Mouse (Mus musculus) lung, adult 2 months (tissue): ENCODE data around the gene Hoxa10. TPM values are rescaled to one million over a fixed set of nuclear protein-coding genes. Genes with fewer than 3 reads are reported as not detected.
A peak's percentile ranks its signal among the peaks of the same experiment; 100 is the strongest.

Source experiments
- DNase-seq: peaks from one replicate; pipeline ENCODE4 v3.0.0; 2022
- H3K4me1 ChIP-seq: fragments of 200-500 bp; 2 replicates; pipeline ENCODE4 v1.6.1; 2011; ENCODE audit warnings: low read length; ENCODE audit not compliant: control insufficient read depth, insufficient read depth
- H3K4me3 ChIP-seq: fragments of 200-500 bp; replicated peaks from 2 replicates; pipeline ENCODE3; 2011; ENCODE audit warnings: low read depth, mild to moderate bottlenecking, control low read depth, low read length; ENCODE audit errors: extremely low read depth
- CTCF ChIP-seq: fragments of 200-500 bp; IDR thresholded peaks from 2 replicates; pipeline ENCODE4 v1.5.1; 2011; ENCODE audit warnings: mild to moderate bottlenecking, low read length, control low read depth; ENCODE audit not compliant: insufficient read depth
- POLR2A ChIP-seq: fragments of 200-500 bp; IDR thresholded peaks from 2 replicates; pipeline ENCODE4 v1.6.1; 2011; ENCODE audit warnings: low read depth, mild to moderate bottlenecking, control low read depth, low read length, borderline replicate concordance; ENCODE audit errors: extremely low read depth
- WGBS: fragments of 180-500 bp; shearing (Covaris S2); methylation state at CpG from one replicate; pipeline ENCODE4 v1.1.7; 2018; 5-methylcytosine and 5-hydroxymethylcytosine counted together
- polyA plus RNA-seq: library from polyadenylated mRNA; depleted of rRNA; stranded (reverse); fragments of >200 nt; gene quantifications from 2 replicates; pipeline ENCODE4 v1.2.3, GENCODE M21; 2012

Gene Hoxa10
- polyA plus RNA-seq, 1 experiment = not detected

DNA sequence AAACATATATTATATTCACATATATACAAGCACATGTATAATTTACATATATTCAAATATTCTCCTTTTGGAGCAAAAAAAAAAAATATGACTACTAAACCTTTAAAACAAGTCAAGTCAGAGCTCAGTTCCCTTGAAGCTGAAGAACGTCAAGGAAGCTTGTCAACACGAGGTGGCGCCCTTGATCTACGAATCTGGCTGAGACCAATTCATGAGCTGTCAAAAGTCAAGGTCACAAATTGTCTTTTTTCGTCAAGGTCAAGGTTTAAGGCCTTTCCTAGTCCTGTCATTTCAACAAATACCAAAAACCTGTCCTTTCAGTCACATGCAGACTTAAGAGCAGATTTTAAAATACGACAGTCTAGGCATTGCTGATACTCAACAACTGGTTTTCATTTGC lies 16.3 kb upstream of the Hoxa10 start:
- peak; percentile 79 for DNase-seq
- under 1% methylated on average over 6 of the region's 6 CpGs for WGBS
- TF ChIP-seq CTCF (peak; percentile 70), POLR2A (no peak)
- Histone ChIP-seq H3K4me1 (peaks cover 3% of the 10 kb centered on the region; the same call in 1 of the 2 replicates), H3K4me3 (no peak overlapping the region)

DNA sequence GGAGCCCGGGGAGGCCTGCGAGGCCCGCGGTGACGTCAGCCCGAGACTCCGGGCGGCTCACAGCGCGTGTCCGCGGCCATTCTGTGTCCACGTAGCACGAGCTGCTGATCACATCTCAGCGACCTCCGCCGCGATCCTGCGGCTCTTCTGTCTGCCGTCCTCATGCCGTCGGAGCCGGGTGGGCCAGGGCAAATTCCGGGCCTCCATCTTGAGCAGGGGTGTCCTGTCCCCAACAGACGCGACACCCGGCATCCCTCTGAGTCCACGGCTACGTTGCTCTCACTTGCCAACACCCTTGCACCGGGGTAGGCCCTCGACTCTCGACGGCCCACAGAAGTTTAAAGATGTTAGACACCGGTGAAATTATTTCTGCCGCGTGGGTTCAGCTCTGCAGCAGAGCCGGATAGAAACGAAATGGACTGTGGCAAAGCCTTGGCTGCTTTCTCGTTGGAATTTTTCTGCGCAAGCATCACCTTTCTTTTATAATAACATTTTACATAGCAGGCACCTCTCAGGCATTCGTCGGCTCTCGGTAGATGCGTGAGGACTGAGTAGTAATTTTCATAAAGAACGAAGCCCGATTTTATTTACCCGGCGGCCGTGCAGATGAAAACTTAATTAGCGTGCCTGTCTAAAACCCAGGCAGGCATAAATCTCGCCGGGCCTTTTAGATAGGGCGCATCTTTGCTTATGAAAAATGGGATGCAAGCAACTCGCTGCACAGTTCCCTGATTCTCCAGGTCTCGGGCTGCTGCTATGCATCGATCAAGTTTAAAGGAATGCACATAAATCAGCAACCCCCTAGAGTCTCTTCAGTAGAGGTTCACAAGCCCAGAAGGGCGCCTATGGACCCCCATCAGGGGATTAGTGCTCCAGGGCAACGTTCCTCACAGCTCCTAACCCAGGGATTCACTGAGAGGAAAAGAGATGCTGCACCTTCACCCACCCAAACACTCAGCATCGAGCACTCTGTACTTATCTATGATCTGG lies 13.2 kb upstream of the Hoxa10 start:
- Histone ChIP-seq H3K4me3 (no peak overlapping the region), H3K4me1 (no peaks in the 10 kb centered on the region)
- TF ChIP-seq CTCF (no peak), POLR2A (no peak)
- WGBS = 5% methylated on average over 59 of the region's 59 CpGs
- DNase-seq = no peak

DNA sequence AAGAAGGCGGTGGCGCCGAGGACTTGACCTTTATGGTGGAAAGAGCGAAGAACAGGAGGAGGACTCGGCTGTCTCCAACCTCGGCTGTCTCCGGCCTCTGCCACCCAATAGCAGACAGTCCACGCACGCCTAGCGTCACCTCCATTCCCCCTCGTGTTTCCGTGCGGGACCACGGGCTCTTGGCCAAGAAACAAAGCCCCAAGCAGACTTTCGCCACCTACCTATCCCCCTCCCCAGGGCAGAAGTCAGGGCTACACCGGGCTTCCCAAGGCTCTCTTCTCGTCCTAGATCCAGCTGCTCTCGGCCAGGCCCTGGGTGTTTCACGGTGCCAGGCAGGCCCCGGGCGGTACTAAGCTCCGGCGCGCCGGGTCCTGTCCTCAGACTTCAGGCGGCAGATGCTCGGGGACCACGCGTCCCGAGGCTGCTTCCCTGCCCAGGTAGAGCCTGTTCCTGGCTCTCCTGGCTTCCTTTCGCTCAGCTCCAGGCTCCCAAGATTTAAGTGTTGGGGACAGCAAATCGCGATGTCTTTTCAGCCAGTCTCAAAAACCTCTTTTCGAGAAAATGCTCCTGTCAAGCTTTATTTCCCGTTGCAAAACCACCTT lies 12.2 kb upstream of the Hoxa10 start:
- Histone ChIP-seq H3K4me3 (no peak overlapping the region), H3K4me1 (no peaks in the 10 kb centered on the region)
- TF ChIP-seq POLR2A (no peak), CTCF (no peak)
- no peak for DNase-seq
- WGBS = 5% methylated on average over 35 of the region's 35 CpGs

DNA sequence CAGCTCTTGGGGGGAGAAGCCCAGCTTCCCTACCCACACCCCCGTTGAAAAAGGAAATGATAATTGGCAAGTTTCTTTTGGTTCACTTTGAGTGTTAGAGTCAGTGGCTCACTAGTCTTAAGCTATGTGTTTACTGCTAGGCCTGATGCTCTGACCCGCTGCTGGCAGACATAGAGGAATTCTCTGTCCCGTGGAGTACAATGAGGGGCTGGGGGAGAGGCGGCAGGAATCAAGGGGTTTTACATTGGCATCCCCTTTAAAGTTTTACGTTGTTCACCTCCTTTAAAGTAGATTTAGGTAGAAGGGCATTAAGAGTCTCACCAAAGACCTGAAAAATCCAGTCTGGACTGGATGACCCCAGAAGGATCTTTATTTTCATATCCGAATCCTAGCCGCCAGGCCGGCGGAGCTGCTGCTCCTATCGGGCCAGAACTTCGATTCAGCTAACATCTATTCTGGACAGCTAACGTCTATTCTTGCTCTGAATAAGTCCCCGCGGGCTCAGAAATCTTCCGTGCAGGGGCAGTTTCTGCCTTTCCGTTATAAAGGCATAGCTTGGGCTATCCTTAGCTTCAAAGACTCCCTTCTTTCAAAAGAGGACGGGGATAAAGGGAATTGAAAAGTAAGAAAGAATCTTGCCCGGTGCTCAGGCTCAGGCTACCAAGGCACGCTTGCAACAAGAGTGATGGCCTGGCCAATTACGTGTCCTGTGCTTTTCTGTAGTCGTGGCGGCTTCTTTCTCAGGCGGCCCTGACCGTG lies 11.5 kb upstream of the Hoxa10 start:
- no peaks in the 10 kb centered on the region for H3K4me1 ChIP-seq
- 10% methylated on average over 24 of the region's 24 CpGs for WGBS
- H3K4me3 ChIP-seq = no peak overlapping the region
- DNase-seq = no peak
- TF ChIP-seq CTCF (no peak), POLR2A (no peak)

DNA sequence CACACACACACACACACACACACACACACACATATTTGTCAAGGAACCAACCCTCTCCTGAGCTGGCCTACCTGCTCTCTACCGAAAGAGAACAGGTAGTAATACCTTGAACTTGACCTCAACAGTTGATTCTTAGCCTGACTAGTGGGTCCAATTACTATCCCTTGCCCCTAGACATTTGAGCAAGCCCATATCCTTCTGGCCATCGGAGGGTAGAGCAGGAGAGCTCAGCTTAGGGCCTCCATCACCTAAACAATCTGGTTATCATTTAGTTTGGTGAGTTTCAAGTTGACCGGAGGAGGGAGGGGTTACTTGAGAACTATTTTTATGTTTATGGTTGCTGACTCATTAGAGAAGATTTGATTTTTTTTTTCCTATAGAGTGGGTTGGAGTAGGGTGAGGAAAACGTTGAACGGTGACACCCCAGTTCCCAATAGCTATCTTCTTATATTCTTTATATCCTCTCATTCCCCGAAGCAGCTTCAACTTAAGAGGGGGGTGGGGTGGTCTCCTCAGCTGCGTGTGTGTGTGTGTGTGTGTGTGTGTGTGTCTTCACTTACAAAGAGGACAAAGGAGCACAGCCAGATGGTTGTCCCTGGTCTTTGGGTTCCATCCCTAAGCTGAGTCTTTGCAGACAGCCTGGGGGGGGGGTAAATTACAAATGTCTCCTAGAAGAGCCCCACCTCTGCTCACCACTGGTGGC lies 10.7 kb upstream of the Hoxa10 start:
- 17% methylated on average over 7 of the region's 7 CpGs for WGBS
- H3K4me3 ChIP-seq = no peak overlapping the region

DNA sequence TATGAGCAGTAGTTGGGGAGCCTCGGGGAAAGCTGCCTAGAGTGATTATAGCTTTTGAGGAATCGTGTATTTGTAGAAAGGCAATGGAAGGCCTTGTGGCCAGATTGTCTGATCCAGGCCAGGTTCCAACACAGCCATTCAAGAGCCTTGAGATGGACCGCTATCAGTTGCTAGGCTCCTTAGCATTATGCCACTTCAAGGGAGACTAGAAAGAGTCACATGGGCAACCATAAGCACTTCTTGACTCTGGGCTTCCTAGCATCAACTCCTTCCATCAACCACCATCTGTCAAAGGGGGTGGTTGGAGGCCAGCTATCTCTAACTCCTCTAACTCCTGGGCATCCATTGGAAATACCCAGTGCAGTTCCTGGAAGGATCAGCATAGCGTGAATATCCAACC lies 9.2 kb upstream of the Hoxa10 start:
- 16% methylated on average over 4 of the region's 4 CpGs for WGBS
- no peak for DNase-seq
- Histone ChIP-seq H3K4me3 (no peak overlapping the region), H3K4me1 (peaks cover 2% of the 10 kb centered on the region)
- TF ChIP-seq POLR2A = no peak
- TF ChIP-seq CTCF = no peak

More for the DNA sequence above, 10.7 kb upstream of the Hoxa10 start:
- DNase-seq = no peak
- TF ChIP-seq CTCF (no peak), POLR2A (no peak)
- H3K4me1 ChIP-seq = peaks cover 2% of the 10 kb centered on the region; the same call in 1 of the 2 replicates

DNA sequence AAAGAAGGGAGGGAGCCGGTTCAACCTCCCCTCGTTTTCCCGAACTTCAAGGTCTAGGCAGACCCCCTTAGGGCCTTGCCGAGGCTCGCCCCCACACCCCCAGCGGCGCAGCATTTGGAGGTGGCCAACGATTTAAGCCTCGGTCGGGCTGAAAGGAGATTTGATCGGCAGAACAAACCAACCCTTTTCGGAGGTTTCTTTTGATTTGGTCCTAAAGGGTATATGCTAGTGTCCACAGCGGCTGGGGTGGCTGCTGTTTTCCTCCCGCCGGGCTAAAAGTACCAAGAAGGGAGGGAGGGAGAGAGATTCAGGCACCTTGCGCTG lies 8.7 kb upstream of the Hoxa10 start:
- H3K4me3 ChIP-seq = no peak overlapping the region
- H3K4me1 ChIP-seq = peaks cover 2% of the 10 kb centered on the region
- DNase-seq = no peak
- WGBS = 3% methylated on average over 16 of the region's 16 CpGs
- TF ChIP-seq POLR2A (no peak), CTCF (no peak)

DNA sequence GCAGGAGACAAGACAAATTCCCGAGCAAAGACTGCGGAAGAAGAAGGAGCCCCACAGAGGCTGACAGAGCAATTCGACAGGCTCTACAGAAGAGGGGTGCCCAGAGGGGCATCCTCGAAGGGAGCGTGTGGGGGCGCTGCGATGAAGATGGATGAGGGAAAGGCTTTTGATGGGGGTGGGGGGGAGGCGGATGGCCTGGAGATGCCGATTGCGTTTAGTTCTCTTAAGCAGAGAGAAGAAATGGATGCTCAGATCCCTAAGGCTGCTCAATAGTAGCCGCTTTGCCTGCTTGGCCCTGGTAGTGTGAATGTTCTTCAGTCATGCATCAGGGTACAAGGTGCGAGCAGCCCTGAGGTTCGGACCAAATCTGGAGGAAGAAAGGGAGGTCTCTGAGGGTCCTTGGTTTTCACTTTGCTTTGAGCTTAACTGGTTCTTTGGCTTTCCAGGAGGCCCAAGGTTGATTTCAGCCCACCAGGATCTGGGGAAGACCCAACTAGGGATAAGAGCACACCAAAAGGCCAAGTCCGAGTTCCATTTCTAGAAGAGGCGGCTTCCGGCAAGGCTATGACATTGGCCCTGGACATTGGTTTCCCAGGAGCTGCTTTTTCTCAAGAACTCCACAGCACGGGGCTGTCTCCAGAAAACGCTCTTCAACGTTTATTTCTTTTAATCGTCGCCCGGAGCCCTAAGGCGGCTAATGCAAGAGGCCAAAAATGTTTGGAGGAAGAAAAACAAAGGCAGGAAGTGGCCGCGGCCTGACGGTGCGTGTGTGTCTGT lies 8.2 kb upstream of the Hoxa10 start:
- H3K4me3 ChIP-seq = no peak overlapping the region
- whole genome bisulfite sequencing = 4% methylated on average over 27 of the region's 27 CpGs
- TF ChIP-seq CTCF (no peak), POLR2A (no peak)
- H3K4me1 ChIP-seq = peaks cover 2% of the 10 kb centered on the region
- no peak for DNase-seq
